Comparison of ENCODE assay signal across 21 mouse cellular contexts in the genomic region with DNA sequence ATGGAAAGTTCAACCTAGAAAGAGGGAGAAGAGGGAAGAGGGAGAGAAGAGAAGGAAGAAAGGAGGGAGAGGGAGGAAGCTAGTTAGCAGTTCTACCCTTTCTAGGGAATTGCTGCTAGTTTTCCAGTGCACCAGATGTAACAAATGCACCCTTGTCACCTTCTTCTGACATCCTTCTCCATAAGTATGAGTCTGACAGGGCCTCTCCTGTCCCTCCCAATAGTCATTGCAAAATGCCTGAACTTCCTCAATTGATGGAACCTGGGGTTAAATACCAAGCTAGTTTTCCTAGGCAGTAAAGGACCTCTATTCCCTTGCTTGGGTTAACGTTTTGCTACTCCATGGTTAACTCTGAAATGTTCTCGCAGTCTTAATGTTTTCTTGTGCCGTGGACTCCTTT.
DNase-seq lines count a peak whose midpoint lies in the region; ATAC-seq lines count a peak whose summit lies in the region.
"Had no signal": no experiment of that assay in that cellular context is flagged by ENCODE, and none has a peak within 500 bp of the region (broad histone marks: within the 10 kb centered on the region; RNA-seq: fewer than 3 reads in every experiment).

No protein-coding gene starts in this region.

- 64% methylated on average over 3 of the region's 3 CpGs for WGBS in liver, embryonic 16.5 days (ENCODE audit: insufficient replicate concordance)
- 74% methylated on average over 3 of the region's 3 CpGs for WGBS in liver, embryonic 12.5 days (ENCODE audit: insufficient replicate concordance)
- 64% methylated on average over 3 of the region's 3 CpGs for WGBS in macrophage (ENCODE audit: missing documents)
- WGBS in embryonic facial prominence, embryonic 10.5 days, result 89% methylated on average over 3 of the region's 3 CpGs

- H3K4me1 ChIP-seq in liver, embryonic 16.5 days (ENCODE audit: control insufficient read depth, low read depth, low read length), result no peaks in the 10 kb centered on the region; the same call in 1 of the 2 replicates
- no peaks in the 10 kb centered on the region for H3K4me1 ChIP-seq in liver, embryonic 12.5 days
- peaks cover 8% of the 10 kb centered on the region; the same call in 1 of the 2 replicates for H3K4me1 ChIP-seq in embryonic facial prominence, embryonic 10.5 days
- H3K4me1 ChIP-seq: forebrain, embryonic 13.5 days had no signal

- no peaks in the 10 kb centered on the region for H3K36me3 ChIP-seq in liver, embryonic 16.5 days (ENCODE audit: control insufficient read depth, insufficient read depth)
- H3K36me3 ChIP-seq in liver, embryonic 12.5 days, result no peaks in the 10 kb centered on the region
- H3K36me3 ChIP-seq in macrophage (ENCODE audit: inconsistent target), result no peaks in the 10 kb centered on the region; the same call in 1 of the 2 replicates
- H3K36me3 ChIP-seq in embryonic facial prominence, embryonic 10.5 days (replicated peaks), result no peaks in the 10 kb centered on the region; the same call in 1 of the 2 replicates
- H3K36me3 ChIP-seq: hindbrain, embryonic 10.5 days had no signal

- no peaks in the 10 kb centered on the region for H3K9me3 ChIP-seq in liver, embryonic 16.5 days (replicated peaks; ENCODE audit: control insufficient read depth, low read length)
- H3K9me3 ChIP-seq in liver, embryonic 12.5 days (replicated peaks), result no peaks in the 10 kb centered on the region
- no peaks in the 10 kb centered on the region for H3K9me3 ChIP-seq in embryonic facial prominence, embryonic 10.5 days
- H3K9me3 ChIP-seq: forebrain, embryonic 13.5 days; heart, embryonic 15.5 days; hindbrain, embryonic 10.5 days had no signal

- no peak overlapping the region for H3K9ac ChIP-seq in liver, embryonic 16.5 days (ENCODE audit: low read depth, low read length)
- H3K9ac ChIP-seq in liver, embryonic 12.5 days, result no peak overlapping the region
- H3K9ac ChIP-seq: forebrain, embryonic 13.5 days; heart, embryonic 15.5 days; hindbrain, embryonic 14.5 days had no signal

- H3K4me3 ChIP-seq in liver, embryonic 16.5 days (ENCODE audit: low read depth, low read length), result no peak overlapping the region
- no peak overlapping the region for H3K4me3 ChIP-seq in liver, embryonic 12.5 days
- H3K4me3 ChIP-seq in macrophage (ENCODE audit: inconsistent target), result no peak overlapping the region; the same call in 1 of the 2 replicates
- H3K4me3 ChIP-seq in embryonic facial prominence, embryonic 10.5 days, result no peak overlapping the region
- H3K4me3 ChIP-seq: forebrain, embryonic 13.5 days; gastrocnemius, adult 2 months; heart, adult 2 months; heart, embryonic 15.5 days; hindbrain, embryonic 10.5 days had no signal

- H3K4me2 ChIP-seq in liver, embryonic 16.5 days (ENCODE audit: low read depth, low read length), result peak overlapping the region; percentile 13; the same call in 1 of the 2 replicates
- H3K4me2 ChIP-seq in liver, embryonic 12.5 days, result no peak overlapping the region
- H3K4me2 ChIP-seq: forebrain, embryonic 13.5 days; heart, embryonic 11.5 days; heart, embryonic 15.5 days; hindbrain, embryonic 14.5 days had no signal

- ATAC-seq in liver, embryonic 16.5 days (ENCODE audit: low read depth), result no peak
- ATAC-seq in liver, embryonic 12.5 days, result no peak
- ATAC-seq in common myeloid progenitor, adult 5-6 weeks (replicated peaks; ENCODE audit: low read depth, poor library complexity, severe bottlenecking), result peak; percentile 38; the same call in 1 of the 2 replicates
- ATAC-seq in monocyte, adult 5-6 weeks (replicated peaks; ENCODE audit: insufficient number of reproducible peaks, low FRiP score, low TSS enrichment, poor library complexity, severe bottlenecking), result peak; percentile 47
- ATAC-seq: forebrain, embryonic 13.5 days had no signal

- no peak for DNase-seq in kidney, adult 11 months
- DNase-seq in layer of hippocampus, adult 9-10 months (ENCODE audit: low spot score), result no peak
- no peak for DNase-seq in embryonic facial prominence, embryonic 10.5 days (ENCODE audit: low spot score)
- DNase-seq: adrenal gland, adult 2 months; adrenal gland, postnatal 25 days; cerebellum, adult 8-10 months; cerebellum, postnatal 25 days; gastrocnemius, adult 2 months; gastrocnemius, postnatal 36 days; heart, adult 2 months; heart, postnatal 14 days had no signal

- H3K27me3 ChIP-seq in liver, embryonic 16.5 days (ENCODE audit: control insufficient read depth, insufficient read depth, low read depth, low read length), result peaks cover 2% of the 10 kb centered on the region; the same call in 1 of the 2 replicates
- H3K27me3 ChIP-seq in liver, embryonic 12.5 days (replicated peaks), result no peaks in the 10 kb centered on the region
- no peaks in the 10 kb centered on the region for H3K27me3 ChIP-seq in embryonic facial prominence, embryonic 10.5 days (replicated peaks; ENCODE audit: low read depth, poor library complexity, severe bottlenecking)
- H3K27me3 ChIP-seq: forebrain, embryonic 13.5 days; heart, embryonic 15.5 days had no signal

- peaks cover 76% of the 10 kb centered on the region for H3K79me2 ChIP-seq in macrophage (ENCODE audit: inconsistent target)

- H3K27ac ChIP-seq in liver, embryonic 16.5 days (ENCODE audit: low read length), result no peak overlapping the region
- H3K27ac ChIP-seq in liver, embryonic 12.5 days, result no peak overlapping the region
- peak overlapping the region; percentile 84 for H3K27ac ChIP-seq in macrophage
- H3K27ac ChIP-seq in embryonic facial prominence, embryonic 10.5 days (replicated peaks), result no peak overlapping the region
- H3K27ac ChIP-seq: forebrain, embryonic 13.5 days; gastrocnemius, adult 2 months; heart, adult 2 months; heart, embryonic 15.5 days; hindbrain, embryonic 10.5 days; hindbrain, embryonic 14.5 days had no signal

Comparison
In these comparisons a context has a peak if more than half of its experiments do, and no peak if none do; other contexts are left out.
1. ATAC-seq: peak in common myeloid progenitor, adult 5-6 weeks (single experiment) and monocyte, adult 5-6 weeks (single experiment); none in liver, embryonic 16.5 days (single experiment) and liver, embryonic 12.5 days (single experiment).